Mouse (Mus musculus) spleen, adult 2 months (tissue): Measurements from ENCODE around the gene Sh3tc1. TPM values are rescaled to one million over a fixed set of nuclear protein-coding genes. Genes with fewer than 3 reads are reported as not detected.

Experiments used
- DNase-seq, 2 experiments: peaks; one replicate each; pipeline versions ENCODE4 v3.0.0 to v3.0.0-alpha.2; 2012 to 2021; ENCODE audit warnings: low spot score in 2 of 2, low read depth in 1 of 2
- H3K27ac ChIP-seq: fragments of 200-500 bp; 2 replicates; pipeline ENCODE4 v1.5.1; 2012; ENCODE audit warnings: low read length, inconsistent platforms; ENCODE audit not compliant: insufficient read depth
- H3K27me3 ChIP-seq: fragments of 200-500 bp; 2 replicates; pipeline ENCODE4 v1.6.1; 2012; ENCODE audit warnings: mild to moderate bottlenecking, moderate library complexity, low read length, inconsistent platforms; ENCODE audit not compliant: control insufficient read depth, insufficient read depth
- H3K36me3 ChIP-seq: fragments of 200-500 bp; 2 replicates; pipeline ENCODE4 v1.6.1; 2012; ENCODE audit warnings: mild to moderate bottlenecking, low read length, inconsistent platforms; ENCODE audit not compliant: control insufficient read depth, insufficient read depth
- H3K4me1 ChIP-seq: fragments of 200-500 bp; 2 replicates; pipeline ENCODE4 v1.6.1; 2011; ENCODE audit warnings: inconsistent platforms; ENCODE audit not compliant: control insufficient read depth, insufficient read depth, insufficient read length
- H3K4me3 ChIP-seq: fragments of 200-500 bp; 2 replicates; pipeline ENCODE4 v1.5.1; 2011; ENCODE audit warnings: mild to moderate bottlenecking, inconsistent platforms; ENCODE audit not compliant: insufficient read depth, insufficient read length; ENCODE audit errors: extremely low read depth
- CTCF ChIP-seq: fragments of 200-500 bp; IDR thresholded peaks from 2 replicates; pipeline ENCODE4 v1.5.1; 2011; ENCODE audit warnings: mild to moderate bottlenecking, inconsistent platforms; ENCODE audit not compliant: insufficient read depth, insufficient read length, insufficient replicate concordance; ENCODE audit errors: extremely low read depth
- POLR2A ChIP-seq: fragments of 200-500 bp; IDR thresholded peaks from 2 replicates; pipeline ENCODE4 v1.6.1; 2011; ENCODE audit warnings: low read depth, low read length, inconsistent platforms
- WGBS: fragments of 180-500 bp; shearing (Covaris S2); methylation state at CpG from one replicate; pipeline ENCODE4 v1.1.7; 2018; 5-methylcytosine and 5-hydroxymethylcytosine counted together
- polyA plus RNA-seq: library from polyadenylated mRNA; depleted of rRNA; stranded (reverse); fragments of >200 nt; gene quantifications from 2 replicates; pipeline ENCODE4 v1.2.3, GENCODE M21; 2012

Sh3tc1 gene
- polyA plus RNA-seq, 1 experiment = 10.7 TPM

DNA sequence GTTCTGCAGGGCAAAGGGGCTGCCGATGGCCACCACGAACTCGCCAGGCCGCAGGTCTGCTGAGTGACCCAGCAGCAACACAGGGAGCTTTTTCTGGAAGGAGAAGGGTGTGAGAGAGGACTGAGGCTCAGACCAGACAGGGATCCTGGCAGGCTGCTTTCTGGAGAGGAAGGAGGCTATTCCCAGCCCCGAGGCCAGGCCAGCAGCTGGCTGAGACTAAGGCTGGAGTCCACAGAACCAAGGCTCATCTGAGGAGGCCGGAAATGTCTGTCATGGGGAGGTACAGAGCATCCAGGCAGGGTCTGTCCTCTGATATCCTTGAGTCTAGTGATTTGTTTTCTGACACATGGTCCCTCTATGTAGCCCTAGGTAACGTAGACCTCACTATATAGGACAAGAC lies 73.6 kb downstream of the Sh3tc1 start:
- DNase-seq = no peak
- no peaks in the 10 kb centered on the region for H3K4me1 ChIP-seq
- TF ChIP-seq CTCF (no peak), POLR2A (no peak)
- no peaks in the 10 kb centered on the region for H3K36me3 ChIP-seq
- H3K4me3 ChIP-seq = no peak overlapping the region
- H3K27me3 ChIP-seq = no peaks in the 10 kb centered on the region
- 92% methylated on average over 7 of the region's 7 CpGs for WGBS
- H3K27ac ChIP-seq = no peak overlapping the region

- Histone ChIP-seq H3K27me3 (no peaks in the 10 kb centered on the region), H3K36me3 (no peaks in the 10 kb centered on the region)
Measured at GRCm38 (mm10) chr5:35662021-35662545, 77.7 kb downstream of the Sh3tc1 start.

GRCm38 (mm10) chr5:35661210-35661609 lies 78.6 kb downstream of the Sh3tc1 start:
- no peak for DNase-seq

More at GRCm38 (mm10) chr5:35662021-35662545, 77.7 kb downstream of the Sh3tc1 start:
- no peak for TF ChIP-seq CTCF
- TF ChIP-seq POLR2A = no peak
- Histone ChIP-seq H3K4me3 (no peak overlapping the region), H3K27ac (no peak overlapping the region), H3K4me1 (no peaks in the 10 kb centered on the region)
- no peak for DNase-seq
- WGBS = 89% methylated on average over 9 of the region's 9 CpGs

GRCm38 (mm10) chr5:35659503-35659902 lies 80.3 kb downstream of the Sh3tc1 start:
- H3K4me3 ChIP-seq = no peak overlapping the region
- H3K27ac ChIP-seq = no peak overlapping the region
- no peaks in the 10 kb centered on the region for H3K4me1 ChIP-seq
- 66% methylated on average over 3 of the region's 3 CpGs for WGBS
- H3K36me3 ChIP-seq = no peaks in the 10 kb centered on the region
- H3K27me3 ChIP-seq = no peaks in the 10 kb centered on the region
- DNase-seq = no peak
- no peak for TF ChIP-seq CTCF
- TF ChIP-seq POLR2A = no peak

More at GRCm38 (mm10) chr5:35661210-35661609, 78.6 kb downstream of the Sh3tc1 start:
- H3K27ac ChIP-seq = no peak overlapping the region
- H3K27me3 ChIP-seq = no peaks in the 10 kb centered on the region
- H3K36me3 ChIP-seq = no peaks in the 10 kb centered on the region
- WGBS = 87% methylated on average over 6 of the region's 6 CpGs
- H3K4me3 ChIP-seq = no peak overlapping the region
- no peaks in the 10 kb centered on the region for H3K4me1 ChIP-seq
- no peak for TF ChIP-seq POLR2A

DNA sequence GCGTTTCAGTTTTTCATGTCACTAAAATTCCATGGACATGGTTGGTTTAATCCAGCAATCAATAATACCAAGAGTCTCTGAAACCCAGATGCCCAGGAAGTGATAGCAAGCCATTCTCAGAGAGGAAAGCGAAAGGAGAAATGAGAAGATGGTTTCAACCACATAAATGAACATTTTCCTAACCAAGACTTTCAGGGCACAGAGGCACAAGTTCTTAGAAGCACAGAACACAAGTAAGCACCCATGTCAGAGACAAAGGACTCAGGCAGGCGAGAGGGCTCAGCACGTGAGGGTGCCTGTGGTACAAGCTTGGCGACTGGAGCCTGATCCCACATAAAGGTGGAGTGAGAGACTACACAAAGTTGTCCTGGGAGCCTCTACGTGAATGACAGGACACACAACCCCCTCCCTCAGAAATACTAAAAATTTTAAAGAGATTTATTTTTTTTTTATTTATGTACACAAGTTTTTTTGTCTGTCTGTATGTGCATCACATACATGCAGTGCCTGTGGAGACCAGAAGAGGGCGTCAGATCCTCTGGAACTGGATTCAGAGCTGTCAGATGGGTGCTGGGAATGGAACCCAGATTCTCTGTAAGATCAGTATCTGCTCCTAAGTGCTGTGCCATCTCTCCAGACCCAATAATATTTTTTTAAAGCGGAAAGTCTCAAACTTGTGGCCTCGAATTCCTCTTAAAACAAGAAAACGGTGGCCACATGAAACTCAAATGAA lies 83.9 kb downstream of the Sh3tc1 start:
- Histone ChIP-seq H3K4me1 (no peaks in the 10 kb centered on the region), H3K4me3 (no peak overlapping the region), H3K36me3 (no peaks in the 10 kb centered on the region), H3K27me3 (no peaks in the 10 kb centered on the region), H3K27ac (no peak overlapping the region)
- TF ChIP-seq POLR2A (no peak), CTCF (no peak)
- no peak for DNase-seq
- 64% methylated on average over 10 of the region's 10 CpGs for whole genome bisulfite sequencing

- H3K4me1 ChIP-seq = no peaks in the 10 kb centered on the region
- H3K27me3 ChIP-seq = no peaks in the 10 kb centered on the region
- no peak overlapping the region for H3K27ac ChIP-seq
- no peak overlapping the region for H3K4me3 ChIP-seq
- no peaks in the 10 kb centered on the region for H3K36me3 ChIP-seq
- TF ChIP-seq POLR2A (no peak), CTCF (no peak)
- 91% methylated on average over 9 of the region's 9 CpGs for WGBS
- no peak for DNase-seq
Measured at GRCm38 (mm10) chr5:35653743-35654395, 85.9 kb downstream of the Sh3tc1 start.

- 87% methylated on average over 13 of the region's 13 CpGs for WGBS
- no peak for DNase-seq
- H3K4me1 ChIP-seq = no peaks in the 10 kb centered on the region
- no peak overlapping the region for H3K27ac ChIP-seq
- no peak overlapping the region for H3K4me3 ChIP-seq
- no peaks in the 10 kb centered on the region for H3K27me3 ChIP-seq
- H3K36me3 ChIP-seq = no peaks in the 10 kb centered on the region
- TF ChIP-seq POLR2A = no peak
- TF ChIP-seq CTCF = no peak
Measured at GRCm38 (mm10) chr5:35652872-35653271, 86.9 kb downstream of the Sh3tc1 start.
